ENCODE assay signal across 8 mouse cellular contexts in genomic region chr3:86141366-86141765, GRCm38 (mm10). TPM values are rescaled to one million over a fixed set of nuclear protein-coding genes. Genes with fewer than 3 reads are reported as not detected.
DNase-seq lines count a peak whose midpoint lies in the region; ATAC-seq and TF ChIP-seq lines count a peak whose summit lies in the region.

No protein-coding gene starts in this region.

- H3K9me3 ChIP-seq in CH12.LX (replicated peaks; ENCODE audit: low read length): no peaks in the 10 kb centered on the region
- H3K9me3 ChIP-seq in forebrain, embryonic 10.5 days: no peaks in the 10 kb centered on the region
- no peaks in the 10 kb centered on the region for H3K9me3 ChIP-seq in limb, embryonic 11.5 days (ENCODE audit: control insufficient read depth, low read length)
- H3K9me3 ChIP-seq in neural tube, embryonic 13.5 days: no peaks in the 10 kb centered on the region

- no peak for TF ChIP-seq CTCF in CH12.LX (conservative IDR thresholded peaks at IDR 0.05 in 1 of 2, IDR thresholded peaks at IDR 0.05 in 1 of 2; ENCODE audit: low read depth in 2 of 2, low read length in 2 of 2)

- 29% methylated on average over 7 of the region's 7 CpGs for WGBS in forebrain, embryonic 10.5 days
- WGBS in limb, embryonic 11.5 days: 19% methylated on average over 7 of the region's 7 CpGs
- WGBS in neural tube, embryonic 13.5 days: 18% methylated on average over 7 of the region's 7 CpGs

- in situ Hi-C loops in CH12.LX (cut with MboI; ENCODE audit: low pct_ligation_motif_present, low pct_unique_long_range_greater_than_20kb, low sequenced_read_pairs): no loop called here

- H3K4me2 ChIP-seq in CH12.LX (ENCODE audit: insufficient read depth, low read depth, poor library complexity, severe bottlenecking): peak overlapping the region; percentile 84
- peak overlapping the region; percentile 77 for H3K4me2 ChIP-seq in limb, embryonic 11.5 days (ENCODE audit: low read depth, severe bottlenecking)
- H3K4me2 ChIP-seq in neural tube, embryonic 13.5 days: peak overlapping the region; percentile 82

- no peak for ATAC-seq in limb, embryonic 11.5 days (ENCODE audit: insufficient number of reproducible peaks, low FRiP score, low TSS enrichment, low read depth)
- ATAC-seq in neural tube, embryonic 13.5 days (ENCODE audit: low read depth): no peak

- H3K36me3 ChIP-seq in CH12.LX (replicated peaks in 1 of 2; ENCODE audit: control insufficient read depth in 1 of 2, insufficient read depth in 1 of 2, low read length in 1 of 2): peaks cover 44 to 62% of the 10 kb centered on the region in 2 experiments
- H3K36me3 ChIP-seq in forebrain, embryonic 10.5 days (replicated peaks): peaks cover 52% of the 10 kb centered on the region
- H3K36me3 ChIP-seq in limb, embryonic 11.5 days (ENCODE audit: control insufficient read depth, insufficient read depth, low read length): peaks cover 12% of the 10 kb centered on the region
- H3K36me3 ChIP-seq in neural tube, embryonic 13.5 days: peaks cover 47% of the 10 kb centered on the region

- 0 out of 2 replicates have a peak overlapping the region, but pooled peaks have one; percentile 15 for H3K27ac ChIP-seq in CH12.LX (ENCODE audit: insufficient read depth, low read depth)
- H3K27ac ChIP-seq in forebrain, embryonic 10.5 days: peak overlapping the region; percentile 99
- H3K27ac ChIP-seq in limb, embryonic 11.5 days (replicated peaks; ENCODE audit: low read depth, low read length): no peak overlapping the region
- H3K27ac ChIP-seq in neural tube, embryonic 13.5 days (replicated peaks): no peak overlapping the region; the same call in 1 of the 2 replicates

- H3K4me3 ChIP-seq in CH12.LX (replicated peaks in 1 of 3; ENCODE audit: low read depth in 2 of 3, low read length in 2 of 3, poor library complexity in 1 of 3): peak overlapping the region; percentile 96 to 98 (median 98)
- peak overlapping the region; percentile 97 for H3K4me3 ChIP-seq in forebrain, embryonic 10.5 days
- peak overlapping the region; percentile 98 for H3K4me3 ChIP-seq in limb, embryonic 11.5 days (ENCODE audit: low read depth, low read length)
- peak overlapping the region; percentile 97 for H3K4me3 ChIP-seq in neural tube, embryonic 13.5 days

- DNase-seq in cerebellum, postnatal 10 days: peak; percentile 9 to 19
- DNase-seq in cerebellum, adult 18-20 months: no peak
- DNase-seq in CH12.LX (ENCODE audit: extremely low read depth): no peak
- no peak for DNase-seq in forebrain, embryonic 10.5 days (ENCODE audit: extremely low spot score, low spot score)
- peak; percentile 36 for DNase-seq in limb, embryonic 11.5 days (ENCODE audit: low spot score)
- no peak for DNase-seq in thymus, postnatal 14 days
- DNase-seq in layer of hippocampus, postnatal 36 days: no peak

- TF ChIP-seq POLR2A in CH12.LX (IDR thresholded peaks at IDR 0.05; ENCODE audit: low read depth, low read length): no peak

- no peak for TF ChIP-seq EP300 in CH12.LX (IDR thresholded peaks at IDR 0.05; ENCODE audit: low read length)

- no peaks in the 10 kb centered on the region for H3K27me3 ChIP-seq in CH12.LX (replicated peaks)
- H3K27me3 ChIP-seq in forebrain, embryonic 10.5 days (ENCODE audit: poor library complexity, severe bottlenecking): no peaks in the 10 kb centered on the region
- H3K27me3 ChIP-seq in limb, embryonic 11.5 days (ENCODE audit: control insufficient read depth, insufficient read depth, low read length): no peaks in the 10 kb centered on the region
- no peaks in the 10 kb centered on the region for H3K27me3 ChIP-seq in neural tube, embryonic 13.5 days

- dilution Hi-C loops in CH12.LX (cut with MboI; ENCODE audit: extremely low pct_ligation_motif_present, extremely low pct_unique_long_range_greater_than_20kb, low sequenced_read_pairs): no loop called here

- peaks cover 2 to 39% of the 10 kb centered on the region in 2 experiments; a peak in 3 of 4 replicates for H3K4me1 ChIP-seq in CH12.LX (ENCODE audit: control insufficient read depth in 1 of 2, insufficient read depth in 2 of 2)
- H3K4me1 ChIP-seq in forebrain, embryonic 10.5 days: peaks cover 27% of the 10 kb centered on the region
- H3K4me1 ChIP-seq in limb, embryonic 11.5 days (ENCODE audit: control insufficient read depth, insufficient read depth, low read length): no peaks in the 10 kb centered on the region
- peaks cover 26% of the 10 kb centered on the region for H3K4me1 ChIP-seq in neural tube, embryonic 13.5 days (replicated peaks)

- no peak for TF ChIP-seq RAD21 in CH12.LX (IDR thresholded peaks at IDR 0.05; ENCODE audit: low read depth, low read length)

- H3K9ac ChIP-seq in CH12.LX (ENCODE audit: insufficient read depth, low read depth): peak overlapping the region; percentile 98
- peak overlapping the region; percentile 99 for H3K9ac ChIP-seq in limb, embryonic 11.5 days (ENCODE audit: low read length)
- H3K9ac ChIP-seq in neural tube, embryonic 13.5 days: peak overlapping the region; percentile 99

- peaks cover 40% of the 10 kb centered on the region for H3K79me2 ChIP-seq in CH12.LX (replicated peaks; ENCODE audit: control insufficient read depth, extremely low read depth, insufficient read depth, poor library complexity, severe bottlenecking)

TF ChIP-seq in CH12.LX, 34 proteins besides CTCF, POLR2A, EP300 and RAD21:
- TF ChIP-seq MYC (IDR thresholded peaks at IDR 0.05; ENCODE audit: low read depth, low read length) (peak; percentile 35; the same call in 1 of the 2 replicates), ELF1 (IDR thresholded peaks at IDR 0.05; ENCODE audit: low read depth, low read length) (no peak), SIN3A (IDR thresholded peaks at IDR 0.05; ENCODE audit: low read length) (peak; percentile 28; the same call in 1 of the 2 replicates)

RNA-seq across cellular contexts. Expression of gene Rps3a1, which starts 1.1 kb away (rescaled TPM):
- total RNA-seq in CH12.LX (2012; rRNA removed) (3,430 and 3,559 TPM in 2 replicates), CH12.LX (2014; rRNA removed) (4,566 and 5,270 TPM in 2 replicates)
- polyA plus RNA-seq in CH12.LX (2012; ENCODE audit: insufficient read length, low read depth): 2,244 and 2,512 TPM in 2 replicates
- polyA plus RNA-seq in forebrain, embryonic 10.5 days (2016; fragmentation: Nextera tagmentation; extraction: Ambion mirVana): 1,154 and 1,165 TPM in 2 replicates
- 1,399 and 1,412 TPM in 2 replicates for polyA plus RNA-seq in limb, embryonic 11.5 days (2014; fragmentation: Nextera tagmentation; extraction: Ambion mirVana)
- polyA plus RNA-seq in neural tube, embryonic 13.5 days (2015; fragmentation: Nextera tagmentation; extraction: Ambion mirVana): 746 and 778 TPM in 2 replicates
- 100 to 1,000 TPM; 392 to 411 TPM for total RNA-seq in layer of hippocampus, postnatal 36 days (2021)

Comparison
In these comparisons a context has a peak if more than half of its experiments do, and no peak if none do; other contexts are left out.
1. DNase-seq: peak in cerebellum, postnatal 10 days (2 of 2) and limb, embryonic 11.5 days (single experiment); none in cerebellum, adult 18-20 months (0 of 2), CH12.LX (single experiment), forebrain, embryonic 10.5 days (single experiment), thymus, postnatal 14 days (single experiment) and layer of hippocampus, postnatal 36 days (0 of 2).
2. H3K27ac ChIP-seq: peak in CH12.LX (single experiment) and forebrain, embryonic 10.5 days (single experiment); none in limb, embryonic 11.5 days (single experiment) and neural tube, embryonic 13.5 days (single experiment).
3. Peak in every context shown above with its lines, with median percentiles within 50 percentile points of each other: H3K4me2 ChIP-seq, H3K4me3 ChIP-seq and H3K9ac ChIP-seq.